Mouse (Mus musculus): Measurements from ENCODE around the gene Fignl1. TPM values are rescaled to one million over a fixed set of nuclear protein-coding genes. Genes with fewer than 3 reads are reported as not detected.
A peak's percentile ranks its signal among the peaks of the same experiment; 100 is the strongest.

The Fignl1 gene
- polyA plus RNA-seq, 1 experiment from 2014 or later, result 13.4 TPM

- ATAC-seq (no peak), DNase-seq (ENCODE audit: low read depth, low spot score) (no peak)
- ChIA-PET CTCF (interaction anchor here (2.2 kb wide), 1 partner anchor 20 kb away, joined by 5 read pairs; no protein-coding TSS in a partner anchor), POLR2A (interaction anchor here (0.6 kb wide), 1 partner anchor 97 kb away, joined by 3 read pairs; no protein-coding TSS in a partner anchor)
- no peaks in the 10 kb centered on the region for H3K27me3 ChIP-seq
- in situ Hi-C loops (cut with MboI; ENCODE audit: low pct_unique_long_range_greater_than_20kb), result no loop called here
- no peak for TF ChIP-seq CTCF (IDR thresholded peaks at IDR 0.05)
Observed at GRCm38 (mm10) chr11:11823980-11824911, 15.5 kb upstream of the Fignl1 start.

- in situ Hi-C loops (cut with MboI; ENCODE audit: low pct_unique_long_range_greater_than_20kb), result no loop called here
- CTCF ChIA-PET, result interaction anchor here (0.6 to 5.8 kb wide), 6 partner anchors 10 to 150 kb away, joined by 3 to 99 read pairs (median 8); partner anchors contain the start of gene Fignl1
- POLR2A ChIA-PET, result no interaction called here
- TF ChIP-seq CTCF (IDR thresholded peaks at IDR 0.05), result no peak
- no peak for DNase-seq (ENCODE audit: low read depth, low spot score)
- H3K27me3 ChIP-seq, result no peaks in the 10 kb centered on the region
- no peak for ATAC-seq
Observed at GRCm38 (mm10) chr11:11822181-11823095, 13.7 kb upstream of the Fignl1 start.

- CTCF ChIA-PET, result interaction anchor here (0.8 to 5.8 kb wide), 17 partner anchors 11 to 725 kb away, joined by 3 to 99 read pairs (median 5); partner anchors contain the start of gene Fignl1
- DNase-seq (ENCODE audit: low read depth, low spot score), result no peak
- no peak for TF ChIP-seq CTCF (IDR thresholded peaks at IDR 0.05)
- ATAC-seq, result no peak
- POLR2A ChIA-PET, result no interaction called here
- no peaks in the 10 kb centered on the region for H3K27me3 ChIP-seq
- in situ Hi-C loops (cut with MboI; ENCODE audit: low pct_unique_long_range_greater_than_20kb), result no loop called here
Observed at GRCm38 (mm10) chr11:11821387-11821975, 12.7 kb upstream of the Fignl1 start.

GRCm38 (mm10) chr11:11820737-11821136 lies 12.0 kb upstream of the Fignl1 start:
- no peak for DNase-seq (ENCODE audit: low read depth, low spot score)
- in situ Hi-C loops (cut with MboI; ENCODE audit: low pct_unique_long_range_greater_than_20kb), result no loop called here
- ChIA-PET CTCF (interaction anchor here (0.6 to 5.8 kb wide), 37 partner anchors 11 to 738 kb away, joined by 3 to 99 read pairs (median 4); partner anchors contain the start of gene Fignl1), POLR2A (interaction anchor here (0.9 kb wide), 1 partner anchor 12 kb away, joined by 4 read pairs; the partner anchor contains the start of gene Fignl1)
- TF ChIP-seq CTCF (IDR thresholded peaks at IDR 0.05), result no peak
- no peaks in the 10 kb centered on the region for H3K27me3 ChIP-seq
- ATAC-seq, result peak; percentile 91

GRCm38 (mm10) chr11:11820251-11820650 lies 11.5 kb upstream of the Fignl1 start:
- in situ Hi-C loops (cut with MboI; ENCODE audit: low pct_unique_long_range_greater_than_20kb), result no loop called here
- peak; percentile 85 for ATAC-seq
- DNase-seq (ENCODE audit: low read depth, low spot score), result peak; percentile 79
- H3K27me3 ChIP-seq, result no peaks in the 10 kb centered on the region
- POLR2A ChIA-PET, result interaction anchor here (0.9 kb wide), 1 partner anchor 11 kb away, joined by 4 read pairs; the partner anchor contains the start of gene Fignl1
- CTCF ChIA-PET, result interaction anchor here (0.6 to 5.8 kb wide), 39 partner anchors 11 to 739 kb away, joined by 3 to 99 read pairs (median 4); partner anchors contain the start of gene Fignl1
- peak; percentile 91 for TF ChIP-seq CTCF (IDR thresholded peaks at IDR 0.05)

- in situ Hi-C loops (cut with MboI; ENCODE audit: low pct_unique_long_range_greater_than_20kb), result loop anchor here (10.0 kb wide), 1 partner anchor 466 kb away; no protein-coding TSS in a partner anchor
- no peak for TF ChIP-seq CTCF (IDR thresholded peaks at IDR 0.05)
- ChIA-PET CTCF (interaction anchor here (1.3 to 5.8 kb wide), 7 partner anchors 10 to 545 kb away, joined by 4 to 99 read pairs (median 9); partner anchors contain the start of gene Fignl1), POLR2A (interaction anchor here (0.9 kb wide), 1 partner anchor 532 kb away, joined by 5 read pairs; no protein-coding TSS in a partner anchor)
- no peaks in the 10 kb centered on the region for H3K27me3 ChIP-seq
- DNase-seq (ENCODE audit: low read depth, low spot score) (no peak), ATAC-seq (no peak)
Observed at GRCm38 (mm10) chr11:11819206-11819605, 10.4 kb upstream of the Fignl1 start.

- no peaks in the 10 kb centered on the region for H3K27me3 ChIP-seq
- no peak for TF ChIP-seq CTCF (IDR thresholded peaks at IDR 0.05)
- ATAC-seq, result no peak
- DNase-seq (ENCODE audit: low read depth, low spot score), result no peak
- in situ Hi-C loops (cut with MboI; ENCODE audit: low pct_unique_long_range_greater_than_20kb), result loop anchor here (10.0 kb wide), 1 partner anchor 466 kb away; no protein-coding TSS in a partner anchor
- POLR2A ChIA-PET, result interaction anchor here (0.9 kb wide), 1 partner anchor 532 kb away, joined by 5 read pairs; no protein-coding TSS in a partner anchor
- CTCF ChIA-PET, result interaction anchor here (1.3 to 5.8 kb wide), 4 partner anchors 9 to 545 kb away, joined by 4 to 99 read pairs (median 29); partner anchors contain the start of gene Fignl1
Observed at GRCm38 (mm10) chr11:11818797-11819196, 10.0 kb upstream of the Fignl1 start.

GRCm38 (mm10) chr11:11815737-11816136 lies 7.0 kb upstream of the Fignl1 start:
- POLR2A ChIA-PET, result interaction anchor here (0.7 kb wide), 1 partner anchor 423 kb away, joined by 3 read pairs; no protein-coding TSS in a partner anchor
- TF ChIP-seq CTCF (IDR thresholded peaks at IDR 0.05), result no peak

GRCm38 (mm10) chr11:11811906-11812480 lies 3.2 kb upstream of the Fignl1 start:
- ChIA-PET CTCF (interaction anchor here (0.6 to 4.9 kb wide), 6 partner anchors 8 to 746 kb away, joined by 3 to 40 read pairs (median 4); no protein-coding TSS in a partner anchor), POLR2A (no interaction called here)
- H3K27me3 ChIP-seq, result no peaks in the 10 kb centered on the region
- DNase-seq (ENCODE audit: low read depth, low spot score), result no peak
- peak; percentile 19 for ATAC-seq
- in situ Hi-C loops (cut with MboI; ENCODE audit: low pct_unique_long_range_greater_than_20kb), result loop anchor here (5.0 to 10.0 kb wide), 4 partner anchors 160 to 730 kb away; no protein-coding TSS in a partner anchor
- peak; percentile 93 for TF ChIP-seq CTCF (IDR thresholded peaks at IDR 0.05)

More at GRCm38 (mm10) chr11:11815737-11816136, 7.0 kb upstream of the Fignl1 start:
- in situ Hi-C loops (cut with MboI; ENCODE audit: low pct_unique_long_range_greater_than_20kb), result loop anchor here (10.0 kb wide), 1 partner anchor 469 kb away; no protein-coding TSS in a partner anchor
- no peak for DNase-seq (ENCODE audit: low read depth, low spot score)
- ATAC-seq, result no peak
- H3K27me3 ChIP-seq, result no peaks in the 10 kb centered on the region
- CTCF ChIA-PET, result interaction anchor here (3.3 kb wide), 1 partner anchor 159 kb away, joined by 13 read pairs; no protein-coding TSS in a partner anchor
